ENCODE assay signal across 8 mouse cellular contexts in genomic region chr1:173420374-173420773, GRCm38 (mm10). TPM values are rescaled to one million over a fixed set of nuclear protein-coding genes. Genes with fewer than 3 reads are reported as not detected.
A peak's percentile ranks its signal among the peaks of the same experiment; 100 is the strongest.
DNase-seq lines count a peak whose midpoint lies in the region; ATAC-seq lines count a peak whose summit lies in the region.

No protein-coding gene starts in this region.

- intact Hi-C loops in gastrocnemius, postnatal 14 days (cut with DNase I; ENCODE audit: low total_unique reads) = no loop called here

- DNase-seq in kidney, postnatal 4 days = peak; percentile 5 to 22
- DNase-seq in liver, embryonic 13.5 days = peak; percentile 12
- DNase-seq in spleen, postnatal 36 days (ENCODE audit: low spot score in 2 of 2) = peak; percentile 82 to 85
- no peak for DNase-seq in gastrocnemius, postnatal 14 days

- no peaks in the 10 kb centered on the region for H3K36me3 ChIP-seq in kidney, embryonic 15.5 days
- no peaks in the 10 kb centered on the region for H3K36me3 ChIP-seq in liver, embryonic 13.5 days
- H3K36me3 ChIP-seq in forebrain, embryonic 15.5 days = no peaks in the 10 kb centered on the region
- no peaks in the 10 kb centered on the region for H3K36me3 ChIP-seq in neural tube, embryonic 15.5 days

- 73% methylated on average over 6 of the region's 6 CpGs for WGBS in kidney, embryonic 15.5 days
- WGBS in liver, embryonic 13.5 days (ENCODE audit: insufficient replicate concordance) = 22% methylated on average over 6 of the region's 6 CpGs
- WGBS in forebrain, embryonic 15.5 days = 84% methylated on average over 6 of the region's 6 CpGs
- 81% methylated on average over 6 of the region's 6 CpGs for WGBS in neural tube, embryonic 15.5 days

- no peak for ATAC-seq in kidney, embryonic 15.5 days (replicated peaks; ENCODE audit: low FRiP score)
- ATAC-seq in activated CD4-positive, CD25-positive, alpha-beta regulatory T cell, adult 4 months = peak; percentile 97
- peak; percentile 57 for ATAC-seq in liver, embryonic 13.5 days (ENCODE audit: low read depth)
- ATAC-seq in forebrain, embryonic 15.5 days (replicated peaks) = no peak
- no peak for ATAC-seq in neural tube, embryonic 15.5 days (ENCODE audit: low FRiP score)

- H3K4me2 ChIP-seq in kidney, embryonic 15.5 days = no peak overlapping the region
- H3K4me2 ChIP-seq in liver, embryonic 13.5 days = no peak overlapping the region
- H3K4me2 ChIP-seq in forebrain, embryonic 15.5 days (replicated peaks) = no peak overlapping the region
- H3K4me2 ChIP-seq in neural tube, embryonic 15.5 days = no peak overlapping the region

- no peak overlapping the region for H3K9ac ChIP-seq in kidney, embryonic 15.5 days
- H3K9ac ChIP-seq in liver, embryonic 13.5 days = no peak overlapping the region
- no peak overlapping the region for H3K9ac ChIP-seq in forebrain, embryonic 15.5 days (replicated peaks)
- no peak overlapping the region for H3K9ac ChIP-seq in neural tube, embryonic 15.5 days (replicated peaks)

- no peaks in the 10 kb centered on the region for H3K27me3 ChIP-seq in kidney, embryonic 15.5 days
- H3K27me3 ChIP-seq in liver, embryonic 13.5 days = no peaks in the 10 kb centered on the region
- no peaks in the 10 kb centered on the region for H3K27me3 ChIP-seq in forebrain, embryonic 15.5 days
- H3K27me3 ChIP-seq in neural tube, embryonic 15.5 days (replicated peaks) = no peaks in the 10 kb centered on the region

- no peak overlapping the region for H3K27ac ChIP-seq in kidney, embryonic 15.5 days
- H3K27ac ChIP-seq in liver, embryonic 13.5 days = no peak overlapping the region
- no peak overlapping the region for H3K27ac ChIP-seq in forebrain, embryonic 15.5 days (replicated peaks)
- no peak overlapping the region for H3K27ac ChIP-seq in neural tube, embryonic 15.5 days (replicated peaks)

- no peaks in the 10 kb centered on the region for H3K9me3 ChIP-seq in kidney, embryonic 15.5 days (replicated peaks)
- H3K9me3 ChIP-seq in liver, embryonic 13.5 days (replicated peaks) = no peaks in the 10 kb centered on the region
- no peaks in the 10 kb centered on the region for H3K9me3 ChIP-seq in forebrain, embryonic 15.5 days
- H3K9me3 ChIP-seq in neural tube, embryonic 15.5 days (replicated peaks) = no peaks in the 10 kb centered on the region

- H3K4me3 ChIP-seq in kidney, embryonic 15.5 days (replicated peaks) = no peak overlapping the region
- no peak overlapping the region for H3K4me3 ChIP-seq in liver, embryonic 13.5 days (replicated peaks)
- H3K4me3 ChIP-seq in forebrain, embryonic 15.5 days = no peak overlapping the region
- no peak overlapping the region for H3K4me3 ChIP-seq in neural tube, embryonic 15.5 days (replicated peaks)

- no peaks in the 10 kb centered on the region for H3K4me1 ChIP-seq in kidney, embryonic 15.5 days
- no peaks in the 10 kb centered on the region for H3K4me1 ChIP-seq in liver, embryonic 13.5 days (replicated peaks)
- H3K4me1 ChIP-seq in forebrain, embryonic 15.5 days = no peaks in the 10 kb centered on the region
- no peaks in the 10 kb centered on the region for H3K4me1 ChIP-seq in neural tube, embryonic 15.5 days

RNA-seq across cellular contexts. Expression of gene Cadm3, which starts 52.9 kb away (rescaled TPM):
- polyA plus RNA-seq in kidney, embryonic 15.5 days (2015; fragmentation: Nextera tagmentation; extraction: Ambion mirVana) = 0.71 and 1.3 TPM in 2 replicates
- not detected for polyA plus RNA-seq in activated CD4-positive, CD25-positive, alpha-beta regulatory T cell, adult 4 months (2017; shearing (Covaris generic))
- 1.1 and 1.5 TPM in 2 replicates for polyA plus RNA-seq in liver, embryonic 13.5 days (2015; fragmentation: Nextera tagmentation; extraction: Ambion mirVana)
- polyA plus RNA-seq in forebrain, embryonic 15.5 days (2015; fragmentation: Nextera tagmentation; extraction: Ambion mirVana) = 38.1 and 39.7 TPM in 2 replicates
- total RNA-seq in gastrocnemius, postnatal 14 days (2021) = 10 to 100 TPM; 15.4 to 21.4 TPM
- polyA plus RNA-seq in neural tube, embryonic 15.5 days (2015; fragmentation: Nextera tagmentation; extraction: Ambion mirVana) = 61.0 and 91.8 TPM in 2 replicates

Comparison
In these comparisons a context has a peak if more than half of its experiments do, and no peak if none do; other contexts are left out.
1. ATAC-seq: peak in activated CD4-positive, CD25-positive, alpha-beta regulatory T cell, adult 4 months (single experiment) and liver, embryonic 13.5 days (single experiment); none in kidney, embryonic 15.5 days (single experiment), forebrain, embryonic 15.5 days (single experiment) and neural tube, embryonic 15.5 days (single experiment).
2. RNA of gene Cadm3, which starts 52.9 kb away (polyA plus RNA-seq): 61.0 to 91.8 TPM in neural tube, embryonic 15.5 days and 38.1 to 39.7 TPM in forebrain, embryonic 15.5 days; 1.1 to 1.5 TPM in liver, embryonic 13.5 days, 0.71 to 1.3 TPM in kidney, embryonic 15.5 days and not detected in activated CD4-positive, CD25-positive, alpha-beta regulatory T cell, adult 4 months; every median in the first group is over 10 times any median in the second.